Mouse (Mus musculus) naive thymus-derived CD4-positive, alpha-beta T cell, adult 5 months (primary cell): ENCODE measurements around the gene H2-DMb2. TPM values are rescaled to one million over a fixed set of nuclear protein-coding genes. Genes with fewer than 3 reads are reported as not detected.

Experiments
- polyA plus RNA-seq: library from polyadenylated mRNA; unstranded; fragments of 100-300 nt; shearing (Covaris generic); gene quantifications from one replicate; pipeline ENCODE4 v1.2.1, GENCODE M21; 2017

The H2-DMb2 gene
- 0.63 TPM for polyA plus RNA-seq

GRCm38 (mm10) chr17:34143033-34143432 lies at the start of gene H2-DMb2:
H2-DMb2 (plus strand) TSS chr17:34143307.

GRCm38 (mm10) chr17:34119249-34120179 lies 23.6 kb upstream of the H2-DMb2 start, which contains the start of gene H2-DMa:
H2-DMa (plus strand) TSS chr17:34119541.

GRCm38 (mm10) chr17:34122188-34122984 lies 20.7 kb upstream of the H2-DMb2 start, which contains the start of gene Brd2:
Brd2 (minus strand) TSS chr17:34122634.

GRCm38 (mm10) chr17:34152923-34153322 lies 9.8 kb downstream of the H2-DMb2 start, which contains the start of gene H2-DMb1:
H2-DMb1 (plus strand) TSS chr17:34153072.

GRCm38 (mm10) chr17:34187261-34187916 lies 44.3 kb downstream of the H2-DMb2 start, which contains the start of the genes Tap1 and Psmb9:
Tap1 (plus strand) TSS chr17:34187553.
Psmb9 (minus strand) TSS chr17:34187764.

GRCm38 (mm10) chr17:34196941-34197894 lies 54.1 kb downstream of the H2-DMb2 start, which contains the start of gene Psmb8:
Psmb8 (plus strand) TSS chr17:34197721.

Other genes with a start within 250 kb of the H2-DMb2 start
- gene Platr17, start 238.2 kb upstream of the H2-DMb2 start, polyA plus RNA-seq, result 3.7 TPM
- gene Daxx, start 233.9 kb upstream of the H2-DMb2 start, polyA plus RNA-seq, result 105 TPM
- 322 TPM for gene Tapbp, start 227.4 kb upstream of the H2-DMb2 start, polyA plus RNA-seq
- 17.5 TPM for gene Zbtb22, start 227.4 kb upstream of the H2-DMb2 start, polyA plus RNA-seq
- gene Rgl2, start 213.8 kb upstream of the H2-DMb2 start, polyA plus RNA-seq, result 145 TPM
- 100 TPM for gene Pfdn6, start 203.0 kb upstream of the H2-DMb2 start, polyA plus RNA-seq
- gene Wdr46, start 202.6 kb upstream of the H2-DMb2 start, polyA plus RNA-seq, result 60.9 TPM
- 27.2 TPM for gene B3galt4, start 191.8 kb upstream of the H2-DMb2 start, polyA plus RNA-seq
- 53.7 TPM for gene Vps52, start 187.5 kb upstream of the H2-DMb2 start, polyA plus RNA-seq
- gene Rps18, start 187.3 kb upstream of the H2-DMb2 start, polyA plus RNA-seq, result 3,154 TPM
- gene H2-K1, start 143.0 kb upstream of the H2-DMb2 start, polyA plus RNA-seq, result 11,864 TPM
- gene Ring1, start 118.6 kb upstream of the H2-DMb2 start, polyA plus RNA-seq, result 36.4 TPM
- 306 TPM for gene H2-Ke6, start 115.2 kb upstream of the H2-DMb2 start, polyA plus RNA-seq
- gene Slc39a7, start 111.6 kb upstream of the H2-DMb2 start, polyA plus RNA-seq, result 136 TPM
- gene Rxrb, start 111.5 kb upstream of the H2-DMb2 start, polyA plus RNA-seq, result 128 TPM
- 4.4 TPM for gene Col11a2, start 103.9 kb upstream of the H2-DMb2 start, polyA plus RNA-seq
- gene H2-Oa, start 51.0 kb upstream of the H2-DMb2 start, polyA plus RNA-seq, result 5.4 TPM
- gene H2-DMa, start 23.8 kb upstream of the H2-DMb2 start, polyA plus RNA-seq, result 32.5 TPM
- 299 TPM for gene Brd2, start 20.7 kb upstream of the H2-DMb2 start, polyA plus RNA-seq
- gene H2-DMb1, start 9.8 kb downstream of the H2-DMb2 start, polyA plus RNA-seq, result 0.27 TPM
- 226 TPM for gene Tap1, start 44.2 kb downstream of the H2-DMb2 start, polyA plus RNA-seq
- 228 TPM for gene Psmb9, start 44.5 kb downstream of the H2-DMb2 start, polyA plus RNA-seq
- 425 TPM for gene Psmb8, start 54.4 kb downstream of the H2-DMb2 start, polyA plus RNA-seq
- 231 TPM for gene Tap2, start 60.2 kb downstream of the H2-DMb2 start, polyA plus RNA-seq
- 102 TPM for gene H2-Ob, start 95.6 kb downstream of the H2-DMb2 start, polyA plus RNA-seq
- gene H2-Ab1, start 114.4 kb downstream of the H2-DMb2 start, polyA plus RNA-seq, result 0.95 TPM
- gene H2-Aa, start 144.5 kb downstream of the H2-DMb2 start, polyA plus RNA-seq, result 0.58 TPM
- 0.21 TPM for gene H2-Eb1, start 162.6 kb downstream of the H2-DMb2 start, polyA plus RNA-seq
- not detected for gene H2-Eb2, start 182.4 kb downstream of the H2-DMb2 start, polyA plus RNA-seq
- 0.85 TPM for gene Btnl2, start 211.5 kb downstream of the H2-DMb2 start, polyA plus RNA-seq
- gene Btnl1, start 233.8 kb downstream of the H2-DMb2 start, polyA plus RNA-seq, result not detected